Mouse (Mus musculus) heart, postnatal 0 days (tissue): Measurements from ENCODE around the gene Prpsap2. TPM values are rescaled to one million over a fixed set of nuclear protein-coding genes. Genes with fewer than 3 reads are reported as not detected.

Experiments
- ATAC-seq: fragments of 200-750 bp; cut with Nextera tagmentation; 2 replicates; pipeline ENCODE4 v1.8.0; 2017; ENCODE audit warnings: low read depth, moderate number of reproducible peaks, moderate library complexity; ENCODE audit not compliant: insufficient read depth
- DNase-seq: peaks from one replicate; pipeline ENCODE4 v3.0.0-alpha.2; 2016; ENCODE audit warnings: low spot score
- H3K27ac ChIP-seq: fragments of 300-500 bp; sonication (generic); 2 replicates; pipeline ENCODE4 v1.5.1; 2014; ENCODE audit warnings: low read depth, mild to moderate bottlenecking
- H3K27me3 ChIP-seq: fragments of 300-500 bp; sonication (generic); 2 replicates; pipeline ENCODE4 v1.6.1; 2014; ENCODE audit warnings: low read length, mixed read lengths; ENCODE audit not compliant: control insufficient read depth, insufficient read depth
- H3K36me3 ChIP-seq: fragments of 300-500 bp; sonication (generic); replicated peaks from 2 replicates; pipeline ENCODE4 v1.6.1; 2014; ENCODE audit warnings: low read length, mixed read lengths; ENCODE audit not compliant: control insufficient read depth, insufficient read depth
- H3K4me1 ChIP-seq: fragments of 300-500 bp; sonication (generic); 2 replicates; pipeline ENCODE4 v1.6.1; 2014; ENCODE audit warnings: antibody characterized with exemption; ENCODE audit not compliant: control insufficient read depth, insufficient read depth
- H3K4me2 ChIP-seq: fragments of 300-500 bp; sonication (generic); 2 replicates; pipeline ENCODE4 v1.6.1; 2014; ENCODE audit warnings: low read depth, mild to moderate bottlenecking, low read length, moderate library complexity
- H3K4me3 ChIP-seq: fragments of 300-500 bp; sonication (generic); 2 replicates; pipeline ENCODE4 v1.5.1; 2014; ENCODE audit warnings: low read depth, low read length
- H3K9ac ChIP-seq: fragments of 300-500 bp; sonication (generic); replicated peaks from 2 replicates; pipeline ENCODE4 v1.6.1; 2014; ENCODE audit warnings: low read depth, low read length, mixed read lengths
- H3K9me3 ChIP-seq: fragments of 300-500 bp; sonication (generic); replicated peaks from 2 replicates; pipeline ENCODE4 v1.6.1; 2016; ENCODE audit warnings: low read length; ENCODE audit not compliant: control insufficient read depth
- CTCF ChIP-seq: IDR thresholded peaks from 2 replicates; pipeline ENCODE4 v1.5.1; 2016; ENCODE audit warnings: antibody characterized with exemption, control low read depth, low read depth
- EP300 ChIP-seq: IDR thresholded peaks from 2 replicates; pipeline ENCODE4 v1.6.1; 2016; ENCODE audit warnings: antibody characterized with exemption, low read depth
- WGBS: fragments of 180-500 bp; shearing (Covaris S2); extraction: QIAGEN DNeasy Blood & Tissue Kit; methylation state at CpG from one replicate; pipeline ENCODE4 v1.1.7; 2014; 5-methylcytosine and 5-hydroxymethylcytosine counted together
- polyA plus RNA-seq: library from polyadenylated mRNA; unstranded; fragments of >200 nt; fragmentation: Nextera tagmentation; extraction: Ambion mirVana; gene quantifications from 2 replicates; pipeline ENCODE4 v1.2.1, GENCODE M21; 2015
- total RNA-seq: library from RNA; depleted of rRNA; stranded (reverse); fragments of >200 nt; gene quantifications from 2 replicates; pipeline ENCODE4 v1.2.3, GENCODE M21; 2014; ENCODE audit warnings: low replicate concordance

The Prpsap2 gene
- total and polyA plus RNA-seq, 2 experiments from 2014 or later: 9.8 to 11.0 TPM

- H3K27ac ChIP-seq: no peak overlapping the region
- TF ChIP-seq EP300: no peak
- TF ChIP-seq CTCF: no peak
- no peaks in the 10 kb centered on the region for H3K9me3 ChIP-seq
- H3K4me2 ChIP-seq: no peak overlapping the region
- DNase-seq (no peak), ATAC-seq (no peak)
- WGBS: 62% methylated on average over 3 of the region's 3 CpGs
- H3K9ac ChIP-seq: no peak overlapping the region
- H3K4me3 ChIP-seq: no peak overlapping the region
- H3K4me1 ChIP-seq: no peaks in the 10 kb centered on the region
- no peaks in the 10 kb centered on the region for H3K27me3 ChIP-seq
- H3K36me3 ChIP-seq: peaks cover 74% of the 10 kb centered on the region
Observed at GRCm38 (mm10) chr11:61744460-61744859, 17.4 kb downstream of the Prpsap2 start.

DNA sequence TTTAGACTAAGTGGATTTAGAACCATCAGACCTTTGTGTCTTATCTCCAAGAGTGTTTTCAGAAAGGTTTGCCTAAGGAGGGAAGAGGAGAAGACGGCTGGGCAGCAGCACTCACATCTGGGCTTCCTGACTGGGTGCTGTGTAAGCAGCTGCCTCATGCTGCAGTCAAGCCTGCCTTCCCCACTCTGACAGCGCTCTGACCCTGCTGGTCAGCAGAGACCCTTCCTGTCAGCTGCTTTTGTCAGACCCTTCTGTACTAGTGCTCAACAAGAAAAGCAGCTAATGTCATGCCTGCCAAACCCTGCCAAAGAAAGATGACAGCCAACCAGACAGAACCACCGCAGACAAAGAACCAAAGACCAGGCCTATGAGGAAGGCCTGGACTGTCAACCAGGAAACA lies 18.1 kb downstream of the Prpsap2 start:
- H3K36me3 ChIP-seq: peaks cover 74% of the 10 kb centered on the region
- H3K9ac ChIP-seq: no peak overlapping the region
- no peak for DNase-seq
- H3K9me3 ChIP-seq: no peaks in the 10 kb centered on the region
- WGBS: 71% methylated on average over 3 of the region's 3 CpGs
- H3K4me1 ChIP-seq: no peaks in the 10 kb centered on the region
- H3K27ac ChIP-seq: no peak overlapping the region
- no peak overlapping the region for H3K4me2 ChIP-seq
- TF ChIP-seq CTCF (no peak), EP300 (no peak)
- no peak for ATAC-seq
- H3K27me3 ChIP-seq: no peaks in the 10 kb centered on the region
- no peak overlapping the region for H3K4me3 ChIP-seq

- Histone ChIP-seq H3K27me3 (no peaks in the 10 kb centered on the region), H3K4me2 (no peak overlapping the region), H3K9me3 (no peaks in the 10 kb centered on the region), H3K4me1 (no peaks in the 10 kb centered on the region), H3K4me3 (no peak overlapping the region), H3K9ac (no peak overlapping the region), H3K36me3 (peaks cover 86% of the 10 kb centered on the region), H3K27ac (no peak overlapping the region)
- 97% methylated on average over 1 of the region's 1 CpGs for WGBS
- TF ChIP-seq EP300 (no peak), CTCF (no peak)
- ATAC-seq (no peak), DNase-seq (no peak)
Observed at GRCm38 (mm10) chr11:61740500-61740899, 21.4 kb downstream of the Prpsap2 start.

DNA sequence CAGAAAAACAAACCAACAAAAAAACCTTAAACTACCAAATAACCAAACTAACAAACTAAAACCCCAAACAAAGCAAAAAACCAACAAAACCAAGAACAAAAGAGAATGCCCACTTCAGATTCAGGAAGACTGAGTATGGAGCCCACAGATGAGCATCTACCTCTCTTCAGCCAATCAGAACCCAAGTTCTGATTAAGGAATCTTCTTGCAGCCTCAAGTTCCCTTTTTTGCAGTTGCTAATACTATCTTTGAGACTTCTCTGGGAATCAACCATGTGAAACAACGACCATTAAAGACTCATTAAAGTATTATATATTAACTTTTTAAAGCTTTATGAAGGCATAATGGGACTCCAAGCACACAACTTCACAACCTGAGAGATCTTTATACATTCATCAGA lies 24.6 kb downstream of the Prpsap2 start:
- H3K4me2 ChIP-seq: no peak overlapping the region
- 82% methylated on average over 1 of the region's 1 CpGs for WGBS
- no peak overlapping the region for H3K9ac ChIP-seq
- TF ChIP-seq EP300: no peak
- TF ChIP-seq CTCF: no peak
- peaks cover 98% of the 10 kb centered on the region for H3K36me3 ChIP-seq
- H3K9me3 ChIP-seq: no peaks in the 10 kb centered on the region
- H3K4me3 ChIP-seq: no peak overlapping the region
- H3K27me3 ChIP-seq: no peaks in the 10 kb centered on the region
- H3K27ac ChIP-seq: no peak overlapping the region
- DNase-seq (no peak), ATAC-seq (no peak)
- H3K4me1 ChIP-seq: no peaks in the 10 kb centered on the region

- 80% methylated on average over 7 of the region's 7 CpGs for WGBS
- no peaks in the 10 kb centered on the region for H3K9me3 ChIP-seq
- no peak overlapping the region for H3K27ac ChIP-seq
- H3K36me3 ChIP-seq: peaks cover 82% of the 10 kb centered on the region
- H3K27me3 ChIP-seq: no peaks in the 10 kb centered on the region
- H3K9ac ChIP-seq: no peak overlapping the region
- ATAC-seq (no peak), DNase-seq (no peak)
- H3K4me3 ChIP-seq: no peak overlapping the region
- H3K4me2 ChIP-seq: no peak overlapping the region
- no peaks in the 10 kb centered on the region for H3K4me1 ChIP-seq
- no peak for TF ChIP-seq CTCF
- TF ChIP-seq EP300: no peak
Observed at GRCm38 (mm10) chr11:61732672-61733071, 29.2 kb downstream of the Prpsap2 start.

GRCm38 (mm10) chr11:61728037-61728436 lies 33.9 kb downstream of the Prpsap2 start:
- no peak for DNase-seq
- peak; percentile 36; the same call in 1 of the 2 replicates for ATAC-seq
- peak overlapping the region; percentile 57 for H3K27ac ChIP-seq

More at GRCm38 (mm10) chr11:61728037-61728436, 33.9 kb downstream of the Prpsap2 start:
- peaks cover 42% of the 10 kb centered on the region for H3K36me3 ChIP-seq
- no peaks in the 10 kb centered on the region for H3K4me1 ChIP-seq
- H3K9me3 ChIP-seq: no peaks in the 10 kb centered on the region
- no peaks in the 10 kb centered on the region for H3K27me3 ChIP-seq
- 32% methylated on average over 2 of the region's 2 CpGs for WGBS
- no peak overlapping the region for H3K9ac ChIP-seq
- no peak overlapping the region for H3K4me3 ChIP-seq
- H3K4me2 ChIP-seq: no peak overlapping the region
- TF ChIP-seq CTCF (no peak), EP300 (no peak)
